Mouse (Mus musculus) midbrain, embryonic 15.5 days (tissue): Measurements from ENCODE around the gene Gm10406. TPM values are rescaled to one million over a fixed set of nuclear protein-coding genes. Genes with fewer than 3 reads are reported as not detected.
"Not testable (repeated sequence)": the region's sequence is repeated elsewhere in the genome, so short reads cannot be mapped to it uniquely, and the experiment has no call there.

Experiments
- ATAC-seq: fragments of 200-750 bp; cut with Nextera tagmentation; replicated peaks from 2 replicates; pipeline ENCODE4 v1.8.0; 2017; ENCODE audit warnings: moderate TSS enrichment
- H3K27ac ChIP-seq: fragments of 300-500 bp; sonication (generic); 2 replicates; pipeline ENCODE4 v1.5.1; 2015; ENCODE audit warnings: mild to moderate bottlenecking, inconsistent platforms
- H3K27me3 ChIP-seq: fragments of 300-500 bp; sonication (generic); replicated peaks from 2 replicates; pipeline ENCODE4 v1.6.1; 2015; ENCODE audit warnings: inconsistent platforms
- H3K36me3 ChIP-seq: fragments of 300-500 bp; sonication (generic); replicated peaks from 2 replicates; pipeline ENCODE4 v1.6.1; 2015; ENCODE audit warnings: inconsistent platforms
- H3K4me1 ChIP-seq: fragments of 300-500 bp; sonication (generic); 2 replicates; pipeline ENCODE4 v1.6.1; 2015; ENCODE audit warnings: inconsistent platforms
- H3K4me2 ChIP-seq: fragments of 300-500 bp; sonication (generic); 2 replicates; pipeline ENCODE4 v1.6.1; 2015; ENCODE audit warnings: inconsistent platforms, mild to moderate bottlenecking, moderate library complexity
- H3K4me3 ChIP-seq: fragments of 300-500 bp; sonication (generic); 2 replicates; pipeline ENCODE4 v1.5.1; 2015; ENCODE audit warnings: mild to moderate bottlenecking, inconsistent platforms
- H3K9ac ChIP-seq: fragments of 300-500 bp; sonication (generic); 2 replicates; pipeline ENCODE4 v1.6.1; 2015; ENCODE audit warnings: mild to moderate bottlenecking, inconsistent platforms
- H3K9me3 ChIP-seq: fragments of 300-500 bp; sonication (generic); 2 replicates; pipeline ENCODE4 v1.6.1; 2016; ENCODE audit warnings: inconsistent platforms
- WGBS: fragments of 180-500 bp; shearing (Covaris S2); methylation state at CpG from one replicate; pipeline ENCODE4 v1.1.7; 2015; ENCODE audit warnings: mixed read lengths; 5-methylcytosine and 5-hydroxymethylcytosine counted together
- polyA plus RNA-seq: library from polyadenylated mRNA; unstranded; fragments of >200 nt; fragmentation: Nextera tagmentation; extraction: Ambion mirVana; gene quantifications from 2 replicates; pipeline ENCODE4 v1.2.1, GENCODE M21; 2015

The Gm10406 gene
- 3.9 and 4.9 TPM in 2 replicates for polyA plus RNA-seq

DNA sequence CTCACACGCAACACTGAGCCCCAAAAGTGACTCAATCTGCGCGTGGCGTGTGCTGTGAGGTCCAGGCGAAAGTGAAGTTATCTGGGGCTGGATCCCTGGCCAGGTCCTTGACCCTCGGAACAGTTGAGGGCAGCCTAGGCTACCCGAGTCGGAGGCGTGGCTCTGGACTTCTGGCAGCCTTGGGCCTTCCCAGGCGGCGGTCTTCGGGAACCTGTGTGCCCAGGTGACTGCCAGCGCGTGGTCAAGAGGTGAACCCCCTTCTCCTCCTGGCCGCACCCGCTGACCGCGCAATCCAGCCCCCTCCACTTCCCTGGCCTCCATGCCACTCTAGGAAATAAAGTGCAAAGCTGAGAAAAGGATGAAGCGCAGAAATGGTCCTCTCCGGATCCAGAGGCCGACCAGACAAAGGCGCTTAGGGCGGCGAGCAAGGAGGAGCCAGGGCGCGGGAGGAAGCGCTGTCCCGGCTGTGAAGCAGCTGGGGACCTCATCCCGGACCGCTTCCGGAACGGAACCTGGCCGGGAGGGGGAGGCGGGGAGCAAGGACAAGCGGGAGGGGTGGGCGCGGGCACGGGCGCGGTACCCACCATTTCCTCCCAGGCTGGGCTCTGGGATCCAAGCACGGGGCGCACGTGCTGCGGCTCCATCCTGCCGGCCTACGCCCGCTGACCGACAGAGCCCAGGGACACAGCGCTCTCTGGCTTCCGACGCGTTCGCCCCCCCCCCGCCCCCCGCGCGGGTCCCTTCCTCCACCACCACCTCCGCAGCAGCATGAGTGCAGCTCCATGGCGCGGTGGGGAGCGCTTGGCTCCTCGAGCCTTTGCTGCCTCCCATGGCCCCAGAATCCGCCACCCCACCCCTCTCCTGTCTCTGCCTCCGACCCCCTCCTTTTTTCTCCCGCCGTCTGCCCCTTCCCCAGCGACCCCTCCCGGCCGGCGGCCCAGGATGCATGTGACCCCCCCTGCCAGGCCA is at the start of gene Gm10406:
Gene Gm10406 (minus strand): TSS at position 669 of the 969 bp plus-strand sequence.
- not testable (repeated sequence) for H3K9me3 ChIP-seq, H3K36me3 ChIP-seq, ATAC-seq, H3K4me1 ChIP-seq, H3K27me3 ChIP-seq
- H3K27ac ChIP-seq, result peak within 1 kb of the TSS; percentile 77
- peak within 1 kb of the TSS; percentile 58 for H3K9ac ChIP-seq
- H3K4me3 ChIP-seq, result peak within 1 kb of the TSS; percentile 57
- WGBS, result under 1% methylated on average over 45 of the region's 70 CpGs
- peak within 1 kb of the TSS; percentile 92 for H3K4me2 ChIP-seq

DNA sequence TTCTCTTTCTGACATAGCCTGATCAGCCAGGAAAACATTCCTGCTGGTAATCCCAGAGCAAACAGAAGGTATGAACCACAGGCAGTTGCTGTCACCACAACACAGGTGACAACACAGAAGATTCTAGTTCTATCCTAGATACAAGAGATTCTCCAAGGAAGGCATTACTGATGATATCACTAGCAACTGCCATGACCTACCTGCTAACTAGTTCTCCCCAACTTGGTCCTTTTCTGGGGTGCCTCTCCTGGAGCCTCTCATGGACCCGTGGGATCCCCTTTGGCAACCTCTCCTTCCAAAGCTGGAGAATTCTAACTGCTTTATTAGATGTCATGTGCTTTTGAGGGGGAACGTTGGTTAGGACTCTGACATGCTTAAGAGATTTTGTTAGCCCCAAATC is 17.6 kb upstream of the Gm10406 start, which contains the start of gene Gm3685:
Gene Gm3685 (minus strand): TSS at position 101 of the 400 bp plus-strand sequence.
- ATAC-seq, H3K9ac ChIP-seq, H3K27ac ChIP-seq, H3K9me3 ChIP-seq, H3K27me3 ChIP-seq, H3K4me2 ChIP-seq, H3K4me1 ChIP-seq, H3K36me3 ChIP-seq, H3K4me3 ChIP-seq: not testable (repeated sequence)
- WGBS, result no CpG with 5 or more reads among the region's 2 CpGs

GRCm38 (mm10) chr14:7026274-7026673 is 975 bp downstream of the Gm10406 start:
- not testable (repeated sequence) for H3K36me3 ChIP-seq, H3K9me3 ChIP-seq, ATAC-seq, H3K27ac ChIP-seq, H3K9ac ChIP-seq, H3K4me1 ChIP-seq, H3K27me3 ChIP-seq
- peak overlapping the region; percentile 57 for H3K4me3 ChIP-seq
- H3K4me2 ChIP-seq, result peak overlapping the region; percentile 92
- 9% methylated on average over 9 of the region's 9 CpGs for WGBS

- H3K4me2 ChIP-seq, H3K27me3 ChIP-seq, H3K9me3 ChIP-seq, H3K4me1 ChIP-seq, H3K36me3 ChIP-seq, H3K9ac ChIP-seq, ATAC-seq, H3K27ac ChIP-seq, H3K4me3 ChIP-seq: not testable (repeated sequence)
- 41% methylated on average over 1 of the region's 2 CpGs for WGBS
These were observed 53.5 kb downstream of the Gm10406 start, which contains the start of gene Gm6356 for GRCm38 (mm10) chr14:6973718-6974117. Gene Gm6356 (minus strand): TSS chr14:6973818.

Other genes starting within 250 kb of the Gm10406 start
- not detected in 2 replicates for gene Gm3642, start 187.1 kb downstream of the Gm10406 start, polyA plus RNA-seq
- gene Gm3667, start 137.5 kb downstream of the Gm10406 start, polyA plus RNA-seq, result 9.7 and 11.4 TPM in 2 replicates
- not detected in 2 replicates for gene Gm6356, start 53.6 kb downstream of the Gm10406 start, polyA plus RNA-seq
- gene Gm3685, start 17.5 kb upstream of the Gm10406 start, polyA plus RNA-seq, result not detected in 2 replicates
- gene Gm3696, start 73.2 kb upstream of the Gm10406 start, polyA plus RNA-seq, result 7.6 and 9.1 TPM in 2 replicates
- gene Gm6676, start 98.0 kb upstream of the Gm10406 start, polyA plus RNA-seq, result not detected in 2 replicates
- gene Gm3512, start 147.1 kb upstream of the Gm10406 start, polyA plus RNA-seq, result 9.8 and 12.7 TPM in 2 replicates
- not detected in 2 replicates for gene Gm16434, start 167.1 kb upstream of the Gm10406 start, polyA plus RNA-seq
- gene Gm3727, start 237.3 kb upstream of the Gm10406 start, polyA plus RNA-seq, result not detected in 2 replicates